Mouse (Mus musculus) hindbrain, embryonic 14.5 days (tissue): ENCODE measurements around the gene Sarm1. TPM values are rescaled to one million over a fixed set of nuclear protein-coding genes. Genes with fewer than 3 reads are reported as not detected.

Experiments
- ATAC-seq: fragments of 200-750 bp; cut with Nextera tagmentation; 2 replicates; pipeline ENCODE4 v1.8.0; 2017; ENCODE audit warnings: moderate number of reproducible peaks, mild to moderate bottlenecking, moderate TSS enrichment, moderate library complexity; ENCODE audit not compliant: low FRiP score
- DNase-seq: peaks from one replicate; pipeline ENCODE4 v3.0.0-alpha.2; 2015; ENCODE audit warnings: low spot score
- H3K27ac ChIP-seq: fragments of 300-500 bp; sonication (generic); 2 replicates; pipeline ENCODE4 v1.5.1; 2014; ENCODE audit warnings: mild to moderate bottlenecking, moderate library complexity
- H3K27me3 ChIP-seq: fragments of 300-500 bp; sonication (generic); 2 replicates; pipeline ENCODE4 v1.6.1; 2014; ENCODE audit warnings: mild to moderate bottlenecking, low read length, mixed read lengths; ENCODE audit not compliant: control insufficient read depth, insufficient read depth
- H3K36me3 ChIP-seq: fragments of 300-500 bp; sonication (generic); replicated peaks from 2 replicates; pipeline ENCODE4 v1.6.1; 2014; ENCODE audit not compliant: control insufficient read depth, insufficient read depth
- H3K4me1 ChIP-seq: fragments of 300-500 bp; sonication (generic); replicated peaks from 2 replicates; pipeline ENCODE4 v1.6.1; 2014; ENCODE audit warnings: antibody characterized with exemption, low read length, mixed read lengths; ENCODE audit not compliant: control insufficient read depth, insufficient read depth
- H3K4me2 ChIP-seq: fragments of 300-500 bp; sonication (generic); replicated peaks from 2 replicates; pipeline ENCODE4 v1.6.1; 2014; ENCODE audit warnings: mild to moderate bottlenecking, moderate library complexity
- H3K4me3 ChIP-seq: fragments of 300-500 bp; sonication (generic); replicated peaks from 2 replicates; pipeline ENCODE4 v1.5.1; 2014; ENCODE audit warnings: mild to moderate bottlenecking, low read length
- H3K9ac ChIP-seq: fragments of 300-500 bp; sonication (generic); 2 replicates; pipeline ENCODE4 v1.6.1; 2014
- H3K9me3 ChIP-seq: fragments of 300-500 bp; sonication (generic); 2 replicates; pipeline ENCODE4 v1.6.1; 2016; ENCODE audit warnings: low read length; ENCODE audit not compliant: control insufficient read depth
- WGBS: fragments of 180-500 bp; shearing (Covaris S2); extraction: QIAGEN DNeasy Blood & Tissue Kit; methylation state at CpG from one replicate; pipeline ENCODE4 v1.1.7; 2014; 5-methylcytosine and 5-hydroxymethylcytosine counted together
- polyA plus RNA-seq: library from polyadenylated mRNA; unstranded; fragments of >200 nt; fragmentation: Nextera tagmentation; extraction: Ambion mirVana; gene quantifications from 2 replicates; pipeline ENCODE4 v1.2.1, GENCODE M21; 2014

The Sarm1 gene
- polyA plus RNA-seq, 1 experiment from 2014 or later, result 55.1 TPM

GRCm38 (mm10) chr11:78434052-78434451, 63.5 kb downstream of the Sarm1 start:
- ATAC-seq (no peak), DNase-seq (no peak)
- Histone ChIP-seq H3K36me3 (no peaks in the 10 kb centered on the region), H3K27me3 (no peaks in the 10 kb centered on the region), H3K9me3 (no peaks in the 10 kb centered on the region), H3K27ac (no peak overlapping the region), H3K4me1 (no peaks in the 10 kb centered on the region), H3K4me3 (no peak overlapping the region), H3K9ac (no peak overlapping the region), H3K4me2 (no peak overlapping the region)
- 84% methylated on average over 4 of the region's 4 CpGs for WGBS

GRCm38 (mm10) chr11:78431176-78431575, 66.4 kb downstream of the Sarm1 start:
- ATAC-seq (no peak), DNase-seq (no peak)
- no peak overlapping the region for H3K4me3 ChIP-seq
- no peak overlapping the region for H3K27ac ChIP-seq
- no peaks in the 10 kb centered on the region for H3K27me3 ChIP-seq
- no peak overlapping the region for H3K4me2 ChIP-seq
- no peaks in the 10 kb centered on the region for H3K36me3 ChIP-seq
- 87% methylated on average over 10 of the region's 10 CpGs for WGBS
- no peaks in the 10 kb centered on the region for H3K9me3 ChIP-seq
- H3K4me1 ChIP-seq, result no peaks in the 10 kb centered on the region
- no peak overlapping the region for H3K9ac ChIP-seq

- H3K4me3 ChIP-seq, result no peak overlapping the region
- 57% methylated on average over 11 of the region's 11 CpGs for WGBS
- H3K27me3 ChIP-seq, result no peaks in the 10 kb centered on the region
- DNase-seq, result no peak
- no peak for ATAC-seq
- no peaks in the 10 kb centered on the region for H3K9me3 ChIP-seq
- no peak overlapping the region for H3K9ac ChIP-seq
- no peaks in the 10 kb centered on the region for H3K4me1 ChIP-seq
- H3K4me2 ChIP-seq, result no peak overlapping the region
- no peaks in the 10 kb centered on the region for H3K36me3 ChIP-seq
- no peak overlapping the region for H3K27ac ChIP-seq
These were observed 67.2 kb downstream of the Sarm1 start for GRCm38 (mm10) chr11:78430195-78430878.

GRCm38 (mm10) chr11:78428309-78428708, 69.2 kb downstream of the Sarm1 start:
- Histone ChIP-seq H3K9me3 (no peaks in the 10 kb centered on the region), H3K27me3 (no peaks in the 10 kb centered on the region), H3K27ac (no peak overlapping the region), H3K4me2 (no peak overlapping the region), H3K9ac (no peak overlapping the region), H3K4me3 (no peak overlapping the region), H3K36me3 (no peaks in the 10 kb centered on the region), H3K4me1 (no peaks in the 10 kb centered on the region)
- ATAC-seq (no peak), DNase-seq (no peak)
- WGBS, result 70% methylated on average over 5 of the region's 5 CpGs

- H3K9me3 ChIP-seq, result no peaks in the 10 kb centered on the region
- H3K4me2 ChIP-seq, result no peak overlapping the region
- H3K9ac ChIP-seq, result no peak overlapping the region
- ATAC-seq (no peak), DNase-seq (no peak)
- 97% methylated on average over 6 of the region's 6 CpGs for WGBS
- no peak overlapping the region for H3K27ac ChIP-seq
- no peak overlapping the region for H3K4me3 ChIP-seq
- H3K36me3 ChIP-seq, result no peaks in the 10 kb centered on the region
- H3K27me3 ChIP-seq, result no peaks in the 10 kb centered on the region
- H3K4me1 ChIP-seq, result no peaks in the 10 kb centered on the region
These were observed 69.9 kb downstream of the Sarm1 start for GRCm38 (mm10) chr11:78427655-78428054.

- Histone ChIP-seq H3K27me3 (no peaks in the 10 kb centered on the region), H3K4me2 (no peak overlapping the region), H3K36me3 (no peaks in the 10 kb centered on the region), H3K9me3 (no peaks in the 10 kb centered on the region), H3K4me1 (no peaks in the 10 kb centered on the region), H3K4me3 (no peak overlapping the region), H3K27ac (no peak overlapping the region), H3K9ac (no peak overlapping the region)
- WGBS, result 93% methylated on average over 1 of the region's 1 CpGs
- DNase-seq (no peak), ATAC-seq (no peak)
These were observed 72.0 kb downstream of the Sarm1 start for GRCm38 (mm10) chr11:78425572-78425971.

- Histone ChIP-seq H3K4me2 (no peak overlapping the region), H3K4me3 (no peak overlapping the region), H3K9me3 (no peaks in the 10 kb centered on the region), H3K27me3 (no peaks in the 10 kb centered on the region), H3K4me1 (no peaks in the 10 kb centered on the region), H3K9ac (no peak overlapping the region), H3K27ac (no peak overlapping the region), H3K36me3 (no peaks in the 10 kb centered on the region)
- ATAC-seq, result no peak
- WGBS, result 80% methylated on average over 2 of the region's 2 CpGs
- no peak for DNase-seq
These were observed 73.2 kb downstream of the Sarm1 start for GRCm38 (mm10) chr11:78424352-78424751.

Other genes with a start within 250 kb of the Sarm1 start
- 64.2 and 67.2 TPM in 2 replicates for gene 2610507B11Rik, start 236.0 kb downstream of the Sarm1 start, polyA plus RNA-seq
- 0.16 and 0.35 TPM in 2 replicates for gene BC030499, start 206.9 kb downstream of the Sarm1 start, polyA plus RNA-seq
- 5.6 and 9.2 TPM in 2 replicates for gene Spag5, start 196.2 kb downstream of the Sarm1 start, polyA plus RNA-seq
- 278 and 292 TPM in 2 replicates for gene Aldoc, start 174.8 kb downstream of the Sarm1 start, polyA plus RNA-seq
- 76.4 and 76.5 TPM in 2 replicates for gene Pigs, start 169.3 kb downstream of the Sarm1 start, polyA plus RNA-seq
- 82.6 and 95.8 TPM in 2 replicates for gene Unc119, start 154.3 kb downstream of the Sarm1 start, polyA plus RNA-seq
- gene Foxn1, start 111.2 kb downstream of the Sarm1 start, polyA plus RNA-seq, result not detected in 2 replicates
- not detected in 2 replicates for gene Slc13a2, start 75.5 kb downstream of the Sarm1 start, polyA plus RNA-seq
- 25.2 and 25.5 TPM in 2 replicates for gene Slc46a1, start 32.1 kb downstream of the Sarm1 start, polyA plus RNA-seq
- 178 and 201 TPM in 2 replicates for gene Vtn, start 1.3 kb upstream of the Sarm1 start, polyA plus RNA-seq
- gene Sebox, start 5.7 kb upstream of the Sarm1 start, polyA plus RNA-seq, result 0.21 TPM in 1 of 2 replicates, not detected in the other
- 96.1 and 101 TPM in 2 replicates for gene Tmem199, start 14.4 kb upstream of the Sarm1 start, polyA plus RNA-seq
- 168 and 176 TPM in 2 replicates for gene Poldip2, start 14.4 kb upstream of the Sarm1 start, polyA plus RNA-seq
- gene Tnfaip1, start 38.6 kb upstream of the Sarm1 start, polyA plus RNA-seq, result 59.2 and 64.0 TPM in 2 replicates
- gene Ift20, start 38.6 kb upstream of the Sarm1 start, polyA plus RNA-seq, result 120 and 123 TPM in 2 replicates
- 38.2 and 49.3 TPM in 2 replicates for gene Tmem97, start 53.0 kb upstream of the Sarm1 start, polyA plus RNA-seq
- gene Nlk, start 199.6 kb upstream of the Sarm1 start, polyA plus RNA-seq, result 27.4 and 29.3 TPM in 2 replicates